Mouse (Mus musculus) cortical plate, adult 2 months (tissue): ENCODE measurements around the gene Glt8d1.

Experiments used
- CTCF ChIP-seq: fragments of 200-500 bp; IDR thresholded peaks from 2 replicates; pipeline ENCODE4 v1.5.1; 2011; ENCODE audit warnings: mild to moderate bottlenecking, control low read depth, low read length; ENCODE audit not compliant: insufficient read depth; ENCODE audit errors: extremely low read depth
- POLR2A ChIP-seq: fragments of 200-500 bp; IDR thresholded peaks from 2 replicates; pipeline ENCODE4 v1.6.1; 2011; ENCODE audit warnings: mild to moderate bottlenecking, low read length, control low read depth; ENCODE audit not compliant: insufficient read depth; ENCODE audit errors: extremely low read depth

DNA sequence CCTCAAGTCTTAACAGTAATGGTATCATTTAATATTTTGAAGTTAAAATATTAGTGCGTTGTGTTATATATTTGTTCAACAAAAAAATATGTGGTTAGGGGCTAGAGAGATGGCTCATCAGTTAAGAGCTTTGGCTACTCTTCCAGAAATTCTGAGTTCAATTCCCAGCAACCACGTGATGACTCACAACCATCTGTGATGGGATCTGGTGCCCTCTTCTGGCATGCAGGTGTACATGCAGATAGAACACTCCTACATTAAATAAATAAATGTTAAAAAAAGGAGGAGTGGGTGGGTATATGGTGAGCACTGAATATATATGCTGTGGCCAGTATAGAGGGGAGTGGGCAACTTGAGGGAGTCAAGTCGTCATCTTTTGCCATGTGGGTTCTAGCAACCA lies 24.6 kb downstream of the Glt8d1 start:
- TF ChIP-seq POLR2A (no peak), CTCF (no peak)
